Mouse (Mus musculus) cortical plate, adult 2 months (tissue): ENCODE data around the gene Lamb3. TPM values are rescaled to one million over a fixed set of nuclear protein-coding genes. Genes with fewer than 3 reads are reported as not detected.

ENCODE experiments used
- H3K27ac ChIP-seq: fragments of 200-500 bp; 2 replicates; pipeline ENCODE4 v1.5.1; 2012; ENCODE audit warnings: low read length, control low read depth, inconsistent platforms; ENCODE audit not compliant: insufficient read depth
- H3K4me1 ChIP-seq: fragments of 200-500 bp; 2 replicates; pipeline ENCODE4 v1.6.1; 2011; ENCODE audit warnings: low read length; ENCODE audit not compliant: control insufficient read depth, insufficient read depth
- H3K4me3 ChIP-seq: fragments of 200-500 bp; 2 replicates; pipeline ENCODE4 v1.5.1; 2011; ENCODE audit warnings: mild to moderate bottlenecking, low read length, control low read depth; ENCODE audit not compliant: insufficient read depth
- CTCF ChIP-seq: fragments of 200-500 bp; IDR thresholded peaks from 2 replicates; pipeline ENCODE4 v1.5.1; 2011; ENCODE audit warnings: mild to moderate bottlenecking, control low read depth, low read length; ENCODE audit not compliant: insufficient read depth; ENCODE audit errors: extremely low read depth
- POLR2A ChIP-seq: fragments of 200-500 bp; IDR thresholded peaks from 2 replicates; pipeline ENCODE4 v1.6.1; 2011; ENCODE audit warnings: mild to moderate bottlenecking, low read length, control low read depth; ENCODE audit not compliant: insufficient read depth; ENCODE audit errors: extremely low read depth
- polyA plus RNA-seq: library from polyadenylated mRNA; depleted of rRNA; stranded (reverse); fragments of >200 nt; gene quantifications from 2 replicates; pipeline ENCODE4 v1.2.3, GENCODE M21; 2012; rRNA removed

Gene Lamb3
- 0.79 and 2.4 TPM in 2 replicates for polyA plus RNA-seq

- no peak for TF ChIP-seq POLR2A
- TF ChIP-seq CTCF: no peak
- H3K4me3 ChIP-seq: no peak within 1 kb of the TSS
- no peaks in the 10 kb centered on the region for H3K4me1 ChIP-seq
- no peak within 1 kb of the TSS for H3K27ac ChIP-seq
Observed at GRCm38 (mm10) chr1:193207503-193207902, at the start of gene Lamb3. TSS of gene Lamb3 (plus strand) at chr1:193207699.

DNA sequence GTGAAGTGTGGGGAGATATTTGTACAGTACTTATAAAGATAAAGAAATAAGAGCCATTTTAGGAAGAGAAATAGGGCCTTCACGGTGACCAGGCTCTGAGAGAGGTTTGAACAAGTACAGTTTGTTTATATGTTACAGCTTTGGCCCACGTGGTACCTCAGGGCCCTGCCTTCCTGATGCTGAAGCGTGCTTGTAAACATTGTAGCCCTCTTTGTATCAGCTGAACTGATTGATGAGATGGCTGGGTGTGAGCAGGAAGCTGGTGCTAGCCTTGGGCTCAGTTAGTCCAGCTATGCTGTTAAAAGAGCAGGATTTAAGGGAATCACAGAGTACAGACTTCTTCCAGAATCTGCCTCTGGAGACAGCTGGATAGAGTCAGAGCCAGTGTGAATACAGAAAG, 48.3 kb upstream of the Lamb3 start:
- Histone ChIP-seq H3K4me3 (no peak overlapping the region), H3K4me1 (no peaks in the 10 kb centered on the region; the same call in 1 of the 2 replicates), H3K27ac (no peak overlapping the region)
- TF ChIP-seq CTCF (no peak), POLR2A (no peak)

DNA sequence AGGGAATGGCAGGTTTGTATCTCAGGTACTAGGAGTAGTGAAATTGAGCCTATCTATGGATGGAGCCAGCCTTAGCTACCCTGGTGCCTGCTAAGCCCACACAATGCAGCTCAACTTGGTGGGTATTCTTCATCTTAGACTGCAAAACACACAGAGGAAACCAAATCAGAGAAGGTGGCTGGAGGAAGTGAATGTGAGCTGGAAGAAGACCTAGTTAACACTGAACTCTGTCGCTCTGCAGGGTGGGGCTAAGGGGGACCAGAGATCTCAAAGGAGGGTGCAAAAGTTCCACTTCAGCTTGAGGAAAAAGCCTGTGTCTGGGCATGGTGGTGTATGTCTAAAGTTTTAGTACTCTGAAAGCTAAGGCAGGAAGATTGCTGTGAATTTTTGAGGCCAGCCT, 47.9 kb upstream of the Lamb3 start:
- H3K4me1 ChIP-seq: no peaks in the 10 kb centered on the region; the same call in 1 of the 2 replicates
- TF ChIP-seq POLR2A: no peak
- no peak for TF ChIP-seq CTCF
- H3K4me3 ChIP-seq: no peak overlapping the region
- no peak overlapping the region for H3K27ac ChIP-seq

GRCm38 (mm10) chr1:193160317-193161032, 47.0 kb upstream of the Lamb3 start:
- Histone ChIP-seq H3K4me3 (no peak overlapping the region), H3K27ac (no peak overlapping the region), H3K4me1 (no peaks in the 10 kb centered on the region; the same call in 1 of the 2 replicates)
- no peak for TF ChIP-seq POLR2A
- no peak for TF ChIP-seq CTCF

- Histone ChIP-seq H3K4me1 (peaks cover 3% of the 10 kb centered on the region; the same call in 1 of the 2 replicates), H3K27ac (no peak within 1 kb of the TSS), H3K4me3 (no peak within 1 kb of the TSS)
- TF ChIP-seq CTCF: no peak
- TF ChIP-seq POLR2A: no peak
Observed at GRCm38 (mm10) chr1:193167746-193168145, 39.8 kb upstream of the Lamb3 start, which contains the start of gene A130010J15Rik. TSS of gene A130010J15Rik (plus strand) at chr1:193168046.

- TF ChIP-seq POLR2A (no peak), CTCF (no peak)
- H3K4me3 ChIP-seq: no peak overlapping the region
Observed at GRCm38 (mm10) chr1:193169228-193169627, 38.3 kb upstream of the Lamb3 start.

DNA sequence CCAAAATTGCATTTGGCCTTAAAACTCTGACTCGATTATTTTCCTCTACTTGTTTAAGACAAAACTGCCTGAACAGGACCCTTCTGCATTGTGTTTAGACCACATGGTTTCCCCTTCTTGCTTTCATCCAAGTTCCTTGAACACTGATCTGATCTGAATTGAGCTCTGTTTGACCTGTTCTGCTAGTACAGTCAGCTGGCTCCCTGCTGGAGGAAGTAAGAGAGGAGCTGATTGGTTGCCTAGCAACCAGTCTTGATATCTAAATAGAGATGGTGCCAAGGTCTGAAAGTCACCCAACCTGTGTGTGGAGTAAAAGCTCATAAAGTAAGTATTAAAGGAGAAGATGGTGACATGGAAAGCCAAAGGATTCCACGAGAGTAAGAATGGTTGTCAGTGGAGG, 37.6 kb upstream of the Lamb3 start:
- TF ChIP-seq POLR2A (no peak), CTCF (no peak)
- H3K4me3 ChIP-seq: no peak overlapping the region
- peaks cover 3% of the 10 kb centered on the region; the same call in 1 of the 2 replicates for H3K4me1 ChIP-seq
- H3K27ac ChIP-seq: no peak overlapping the region

More at GRCm38 (mm10) chr1:193169228-193169627, 38.3 kb upstream of the Lamb3 start:
- H3K27ac ChIP-seq: no peak overlapping the region
- peaks cover 3% of the 10 kb centered on the region; the same call in 1 of the 2 replicates for H3K4me1 ChIP-seq

DNA sequence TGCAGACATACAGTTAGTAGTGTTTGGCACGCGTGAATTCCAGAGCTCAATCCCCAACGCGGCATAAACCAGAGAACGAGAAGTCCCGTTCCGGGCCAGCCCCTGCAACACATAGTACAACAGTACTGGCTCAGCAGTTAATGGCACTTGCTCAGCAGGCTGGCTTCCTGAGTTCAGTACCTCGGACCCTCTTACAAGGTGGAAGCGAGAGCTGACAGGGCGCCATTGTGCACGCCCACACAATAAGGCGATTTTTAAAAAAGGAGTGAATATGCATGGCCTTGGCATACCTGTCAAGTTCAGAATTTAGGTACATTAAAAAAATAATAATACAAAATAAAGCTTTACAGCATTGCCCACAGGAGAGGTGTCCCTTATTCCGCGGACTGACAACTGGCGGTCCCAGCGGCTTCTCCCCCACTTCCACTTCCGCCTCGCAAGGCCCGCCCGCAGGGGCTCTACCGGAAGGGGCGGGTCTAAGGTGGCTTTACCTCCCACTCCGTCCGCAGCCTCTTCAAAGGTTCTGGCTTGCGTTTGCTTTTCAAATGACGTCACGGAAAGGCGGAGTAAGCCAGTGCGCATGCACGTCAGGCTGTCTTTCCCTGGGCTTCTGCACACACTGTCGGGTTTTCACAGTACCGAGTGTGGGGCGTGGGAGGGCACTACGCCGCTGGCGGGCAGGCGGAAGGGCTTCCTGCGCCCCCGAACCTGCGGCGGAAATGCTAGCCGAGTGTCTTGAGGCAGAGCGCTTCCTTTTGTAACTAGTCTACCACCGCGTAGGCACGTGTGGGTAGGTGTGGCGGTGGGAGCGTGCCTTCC, 34.3 kb upstream of the Lamb3 start:
- peak overlapping the region; percentile 75 for H3K4me3 ChIP-seq
- TF ChIP-seq CTCF (no peak), POLR2A (peak; percentile 92)
- H3K4me1 ChIP-seq: peaks cover 3% of the 10 kb centered on the region; the same call in 1 of the 2 replicates
- H3K27ac ChIP-seq: peak overlapping the region; percentile 40

GRCm38 (mm10) chr1:193173810-193174129, 33.7 kb upstream of the Lamb3 start:
- Histone ChIP-seq H3K4me1 (peaks cover 3% of the 10 kb centered on the region; the same call in 1 of the 2 replicates), H3K4me3 (peak overlapping the region; percentile 75), H3K27ac (peak overlapping the region; percentile 30)
- TF ChIP-seq POLR2A: no peak
- no peak for TF ChIP-seq CTCF

DNA sequence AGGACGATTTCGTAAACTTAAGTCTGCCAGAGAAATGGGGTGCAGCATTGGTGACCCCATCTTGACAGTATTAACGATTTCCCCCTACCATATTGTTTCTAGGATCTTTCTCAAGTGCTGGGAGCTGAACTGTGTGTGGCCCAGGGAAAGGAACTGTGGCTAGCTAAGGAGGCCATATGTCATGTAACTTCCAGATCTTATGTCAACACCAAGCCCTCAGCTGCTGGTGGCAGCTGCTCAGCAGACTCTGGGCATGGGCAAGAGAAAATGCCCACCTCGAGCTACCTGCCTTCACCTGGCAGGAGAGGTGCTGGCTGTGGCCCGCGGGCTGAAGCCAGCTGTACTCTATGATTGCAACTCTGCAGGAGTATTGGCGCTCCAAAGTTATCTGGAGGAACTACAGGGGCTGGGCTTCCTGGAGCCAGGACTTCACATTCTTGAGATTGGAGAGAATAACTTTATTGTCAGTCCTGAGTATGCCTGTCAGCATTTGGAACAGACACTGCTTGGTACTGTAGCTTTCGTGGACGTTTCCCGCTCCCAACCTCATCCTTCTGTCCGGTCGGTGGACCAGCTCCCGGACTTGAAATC, 33.3 kb upstream of the Lamb3 start:
- Histone ChIP-seq H3K4me3 (peak overlapping the region; percentile 75; the same call in 1 of the 2 replicates), H3K27ac (no peak overlapping the region), H3K4me1 (peaks cover 3% of the 10 kb centered on the region; the same call in 1 of the 2 replicates)
- TF ChIP-seq POLR2A (no peak), CTCF (no peak)
